Mouse (Mus musculus) midbrain, embryonic 11.5 days (tissue): ENCODE data around the gene Dok1. TPM values are rescaled to one million over a fixed set of nuclear protein-coding genes. Genes with fewer than 3 reads are reported as not detected.

Experiments
- ATAC-seq: fragments of 200-750 bp; cut with Nextera tagmentation; 2 replicates; pipeline ENCODE4 v1.8.0; 2017; ENCODE audit warnings: moderate TSS enrichment, moderate library complexity; ENCODE audit not compliant: low FRiP score
- DNase-seq: peaks from one replicate; pipeline ENCODE4 v3.0.0; 2015; ENCODE audit warnings: low spot score; ENCODE audit errors: missing footprints
- H3K27ac ChIP-seq: fragments of 300-500 bp; sonication (generic); 2 replicates; pipeline ENCODE4 v1.5.1; 2014; ENCODE audit warnings: low read depth, low read length
- H3K27me3 ChIP-seq: fragments of 300-500 bp; sonication (generic); 2 replicates; pipeline ENCODE4 v1.6.1; 2014; ENCODE audit warnings: mild to moderate bottlenecking, low read length, moderate library complexity, mixed read lengths; ENCODE audit not compliant: control insufficient read depth, insufficient read depth
- H3K36me3 ChIP-seq: fragments of 300-500 bp; sonication (generic); 2 replicates; pipeline ENCODE4 v1.6.1; 2014; ENCODE audit warnings: mild to moderate bottlenecking, low read length, moderate library complexity, mixed read lengths; ENCODE audit not compliant: control insufficient read depth, insufficient read depth
- H3K4me1 ChIP-seq: fragments of 300-500 bp; sonication (generic); 2 replicates; pipeline ENCODE4 v1.6.1; 2014; ENCODE audit warnings: low read length; ENCODE audit not compliant: control insufficient read depth, insufficient read depth
- H3K4me2 ChIP-seq: fragments of 300-500 bp; sonication (generic); 2 replicates; pipeline ENCODE4 v1.6.1; 2014; ENCODE audit warnings: mild to moderate bottlenecking, moderate library complexity
- H3K4me3 ChIP-seq: fragments of 300-500 bp; sonication (generic); 2 replicates; pipeline ENCODE4 v1.5.1; 2014; ENCODE audit warnings: low read depth, low read length
- H3K9ac ChIP-seq: fragments of 300-500 bp; sonication (generic); 2 replicates; pipeline ENCODE4 v1.6.1; 2014; ENCODE audit warnings: low read length
- H3K9me3 ChIP-seq: fragments of 300-500 bp; sonication (generic); 2 replicates; pipeline ENCODE4 v1.6.1; 2016; ENCODE audit warnings: low read length; ENCODE audit not compliant: control insufficient read depth
- WGBS: fragments of 180-500 bp; shearing (Covaris S2); extraction: QIAGEN DNeasy Blood & Tissue Kit; methylation state at CpG from one replicate; pipeline ENCODE4 v1.1.7; 2014; 5-methylcytosine and 5-hydroxymethylcytosine counted together
- polyA plus RNA-seq: library from polyadenylated mRNA; unstranded; fragments of >200 nt; fragmentation: Nextera tagmentation; extraction: Ambion mirVana; gene quantifications from 2 replicates; pipeline ENCODE4 v1.2.1, GENCODE M21; 2014

The Dok1 gene
- polyA plus RNA-seq, 1 experiment from 2014 or later = 5.2 TPM

DNA sequence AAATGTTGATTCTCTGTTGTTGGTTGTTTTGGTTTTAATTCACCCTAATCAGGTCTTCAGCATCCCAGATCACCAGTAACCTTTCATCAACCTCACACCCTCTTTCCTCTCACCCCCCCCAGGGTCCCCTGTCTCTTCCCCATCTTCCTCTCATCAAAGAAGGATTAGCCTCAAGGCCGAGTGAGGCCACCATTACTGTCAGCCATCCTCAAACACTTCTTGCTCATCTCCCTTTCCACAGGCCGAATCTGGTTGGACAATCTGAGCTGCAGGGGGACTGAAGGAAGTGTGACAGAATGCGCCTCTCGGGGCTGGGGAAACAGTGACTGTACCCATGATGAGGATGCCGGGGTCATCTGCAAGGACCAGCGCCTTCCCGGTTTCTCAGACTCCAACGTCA, 3.9 kb upstream of the Dok1 start:
- no peak overlapping the region for H3K4me2 ChIP-seq
- ATAC-seq (no peak), DNase-seq (no peak)
- peaks cover 25% of the 10 kb centered on the region for H3K4me1 ChIP-seq
- H3K27me3 ChIP-seq = peaks cover 7% of the 10 kb centered on the region
- no peaks in the 10 kb centered on the region for H3K36me3 ChIP-seq
- no peak overlapping the region for H3K27ac ChIP-seq
- no peak overlapping the region for H3K4me3 ChIP-seq
- no peak overlapping the region for H3K9ac ChIP-seq
- 74% methylated on average over 8 of the region's 8 CpGs for WGBS
- H3K9me3 ChIP-seq = no peaks in the 10 kb centered on the region

DNA sequence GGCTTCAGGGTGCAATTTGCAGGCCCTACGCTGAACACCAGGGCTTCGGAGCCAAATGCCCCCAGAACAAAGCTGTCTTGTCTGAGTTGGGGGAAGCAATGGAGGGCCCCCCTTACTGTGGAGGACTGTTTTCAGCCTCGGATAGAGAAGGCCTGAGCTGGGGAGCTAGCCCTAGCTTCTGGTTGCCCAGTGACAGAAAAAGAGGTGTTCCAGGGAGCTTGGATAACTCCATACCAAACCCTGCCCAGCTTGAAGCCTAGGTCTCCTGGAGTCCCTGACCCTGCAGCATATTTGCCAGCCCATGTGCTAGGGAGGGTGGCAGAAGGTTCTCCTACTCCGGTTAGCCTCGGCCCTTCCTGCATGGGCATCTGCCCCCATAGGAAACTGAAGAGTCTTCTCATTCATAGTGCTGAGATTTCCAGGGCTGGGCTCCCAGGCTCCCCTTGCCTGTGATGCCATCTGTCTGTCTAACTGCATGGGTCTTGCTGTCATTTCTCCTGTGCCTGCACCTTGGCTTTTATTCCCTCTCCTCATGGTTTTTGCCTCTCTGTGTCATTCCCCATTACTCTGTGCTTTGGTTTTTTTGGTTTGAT, 1.3 kb upstream of the Dok1 start:
- H3K27ac ChIP-seq = no peak overlapping the region
- H3K36me3 ChIP-seq = no peaks in the 10 kb centered on the region
- DNase-seq (peak; percentile 86), ATAC-seq (no peak)
- peaks cover 32% of the 10 kb centered on the region for H3K27me3 ChIP-seq
- 20% methylated on average over 5 of the region's 5 CpGs for WGBS
- H3K4me3 ChIP-seq = peak overlapping the region; percentile 52
- peak overlapping the region; percentile 85 for H3K4me2 ChIP-seq
- peaks cover 27% of the 10 kb centered on the region for H3K4me1 ChIP-seq
- H3K9me3 ChIP-seq = no peaks in the 10 kb centered on the region
- H3K9ac ChIP-seq = peak overlapping the region; percentile 55; the same call in 1 of the 2 replicates

DNA sequence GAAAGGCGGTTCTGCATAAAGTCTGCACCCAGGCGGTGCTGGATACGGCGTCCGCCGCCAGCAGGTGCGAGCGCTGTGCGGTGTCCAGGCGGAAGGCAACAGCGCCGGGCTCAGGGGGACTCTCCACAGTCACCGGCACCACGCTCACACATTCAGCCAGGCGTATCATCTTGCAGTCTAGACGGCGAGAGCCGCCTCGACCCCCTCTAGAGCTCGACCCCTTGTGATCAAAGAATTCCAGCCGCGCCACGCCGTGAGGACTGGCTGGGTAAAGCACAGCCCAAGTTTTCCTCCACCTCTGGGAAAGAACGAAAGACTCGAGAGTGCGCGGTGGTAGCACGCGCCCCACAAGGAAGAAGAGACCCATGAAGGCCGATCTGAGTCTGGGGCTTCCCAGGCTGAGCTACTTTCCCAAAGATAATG, 491 bp downstream of the Dok1 start:
- H3K27me3 ChIP-seq = peaks cover 32% of the 10 kb centered on the region
- DNase-seq = peak; percentile 97
- no peak overlapping the region for H3K27ac ChIP-seq
- H3K9ac ChIP-seq = peak overlapping the region; percentile 55
- H3K9me3 ChIP-seq = no peaks in the 10 kb centered on the region
- under 1% methylated on average over 31 of the region's 31 CpGs for WGBS
- H3K4me1 ChIP-seq = peaks cover 20% of the 10 kb centered on the region
- no peaks in the 10 kb centered on the region for H3K36me3 ChIP-seq
- peak overlapping the region; percentile 52 for H3K4me3 ChIP-seq
- H3K4me2 ChIP-seq = peak overlapping the region; percentile 85
- peak; percentile 53 for ATAC-seq

DNA sequence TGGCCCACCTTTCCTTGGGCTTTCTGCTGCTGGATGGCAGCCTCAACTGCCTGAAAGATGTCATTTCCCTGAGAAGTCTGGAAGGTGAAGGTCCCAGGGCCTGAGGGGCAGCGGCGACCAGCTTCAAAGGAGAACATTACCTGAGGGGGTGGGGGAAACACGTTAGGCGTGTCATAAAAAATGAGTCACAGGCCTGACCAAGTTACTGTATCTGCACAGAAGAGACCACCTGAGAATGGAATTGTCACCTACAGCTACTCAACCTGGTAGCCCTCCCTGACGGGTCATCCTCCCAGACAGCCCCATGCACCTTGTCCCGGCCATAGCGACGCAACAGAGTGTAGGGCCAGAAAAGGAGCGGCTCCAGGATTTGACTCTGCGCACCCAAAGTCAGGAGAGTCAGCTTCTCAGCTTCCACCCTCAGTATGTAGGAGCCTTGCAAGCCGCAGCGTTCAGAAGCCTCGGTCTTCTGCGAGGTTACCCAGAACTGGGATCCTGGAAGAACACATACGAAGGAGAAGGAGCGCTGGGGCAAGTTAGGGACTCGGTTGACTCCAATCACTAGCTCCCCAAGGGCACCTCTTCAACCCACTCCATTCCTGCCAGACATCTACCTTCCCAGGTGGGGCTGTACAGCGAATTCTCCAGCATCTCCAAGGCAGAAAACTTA, 1.2 kb downstream of the Dok1 start:
- peak overlapping the region; percentile 52 for H3K4me3 ChIP-seq
- peak overlapping the region; percentile 55; the same call in 1 of the 2 replicates for H3K9ac ChIP-seq
- no peaks in the 10 kb centered on the region for H3K36me3 ChIP-seq
- DNase-seq (no peak), ATAC-seq (no peak)
- no peaks in the 10 kb centered on the region for H3K9me3 ChIP-seq
- H3K4me2 ChIP-seq = peak overlapping the region; percentile 85
- H3K27me3 ChIP-seq = peaks cover 32% of the 10 kb centered on the region
- peaks cover 20% of the 10 kb centered on the region for H3K4me1 ChIP-seq
- 15% methylated on average over 18 of the region's 18 CpGs for WGBS
- no peak overlapping the region for H3K27ac ChIP-seq

DNA sequence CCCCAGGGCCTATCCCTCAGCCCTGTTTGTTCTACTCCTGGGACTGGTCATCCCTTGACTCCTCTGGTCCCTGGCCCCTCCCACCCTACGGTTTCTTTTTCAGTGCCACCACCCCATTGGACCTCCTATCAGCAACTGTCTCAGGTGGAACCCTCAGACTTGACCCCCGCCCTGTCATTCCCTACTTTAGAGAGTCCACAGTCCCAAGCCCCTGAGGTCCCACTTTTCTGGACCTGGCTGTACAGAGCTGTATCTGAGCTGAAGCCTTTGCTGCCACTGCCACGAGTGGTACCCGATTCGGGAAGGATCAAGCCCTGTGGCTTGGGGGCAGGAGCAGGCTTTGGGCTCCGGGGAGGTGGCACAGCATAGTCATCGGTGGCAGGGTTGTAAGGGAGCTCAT, 2.2 kb downstream of the Dok1 start:
- Histone ChIP-seq H3K9ac (no peak overlapping the region), H3K4me2 (no peak overlapping the region), H3K9me3 (no peaks in the 10 kb centered on the region), H3K4me1 (peaks cover 20% of the 10 kb centered on the region), H3K36me3 (no peaks in the 10 kb centered on the region), H3K27ac (no peak overlapping the region), H3K27me3 (peaks cover 32% of the 10 kb centered on the region), H3K4me3 (no peak overlapping the region)
- ATAC-seq = no peak
- no peak for DNase-seq
- WGBS = 59% methylated on average over 7 of the region's 7 CpGs

DNA sequence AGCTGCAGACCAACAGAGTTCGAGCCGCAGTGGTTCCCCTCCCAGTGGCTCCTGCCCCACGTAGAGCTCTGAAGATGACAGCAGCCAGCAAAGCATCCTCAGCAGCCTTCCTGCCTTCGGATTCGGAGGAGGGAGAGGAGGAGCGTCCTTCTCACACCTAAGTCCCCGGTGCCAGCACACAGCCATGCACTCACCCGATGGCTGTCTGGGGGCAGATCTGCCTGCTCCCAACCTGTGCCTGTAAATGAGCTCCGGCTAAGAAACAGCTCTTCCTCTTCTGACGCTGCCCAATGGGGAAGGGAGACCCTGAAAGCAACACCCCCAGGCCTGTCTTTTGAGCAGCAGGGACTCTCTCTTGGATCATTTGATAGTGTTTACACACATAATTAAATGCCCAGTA, 3.5 kb downstream of the Dok1 start:
- ATAC-seq (no peak), DNase-seq (no peak)
- H3K9ac ChIP-seq = no peak overlapping the region
- H3K4me1 ChIP-seq = peaks cover 17% of the 10 kb centered on the region
- H3K27ac ChIP-seq = no peak overlapping the region
- WGBS = 16% methylated on average over 10 of the region's 10 CpGs
- no peak overlapping the region for H3K4me2 ChIP-seq
- no peaks in the 10 kb centered on the region for H3K36me3 ChIP-seq
- no peak overlapping the region for H3K4me3 ChIP-seq
- no peaks in the 10 kb centered on the region for H3K9me3 ChIP-seq
- peaks cover 32% of the 10 kb centered on the region for H3K27me3 ChIP-seq

DNA sequence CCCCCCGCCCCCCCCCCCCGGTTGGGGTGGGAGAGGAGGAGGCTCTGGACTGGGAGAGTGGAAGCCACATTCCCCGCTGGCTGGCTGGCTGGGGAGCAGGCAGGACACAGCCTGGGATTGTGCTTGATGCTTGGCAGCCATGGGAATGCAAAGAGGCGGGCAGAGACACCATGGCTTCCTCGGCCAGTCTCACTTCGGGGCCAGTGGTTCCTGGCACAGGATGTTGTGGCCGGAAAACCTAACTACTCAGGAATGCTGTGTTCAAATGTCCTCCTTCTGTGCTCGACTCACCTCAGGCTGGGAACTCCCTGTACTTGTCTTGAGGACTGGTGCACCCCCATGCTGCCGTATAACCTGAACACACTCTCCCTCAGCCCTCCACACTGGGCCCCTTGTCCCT, 5.6 kb downstream of the Dok1 start:
- Histone ChIP-seq H3K27me3 (peaks cover 30% of the 10 kb centered on the region), H3K4me3 (no peak overlapping the region), H3K36me3 (no peaks in the 10 kb centered on the region), H3K4me2 (no peak overlapping the region), H3K9ac (no peak overlapping the region), H3K4me1 (peaks cover 7% of the 10 kb centered on the region), H3K27ac (no peak overlapping the region), H3K9me3 (no peaks in the 10 kb centered on the region)
- DNase-seq = no peak
- 68% methylated on average over 7 of the region's 9 CpGs for WGBS
- ATAC-seq = no peak

DNA sequence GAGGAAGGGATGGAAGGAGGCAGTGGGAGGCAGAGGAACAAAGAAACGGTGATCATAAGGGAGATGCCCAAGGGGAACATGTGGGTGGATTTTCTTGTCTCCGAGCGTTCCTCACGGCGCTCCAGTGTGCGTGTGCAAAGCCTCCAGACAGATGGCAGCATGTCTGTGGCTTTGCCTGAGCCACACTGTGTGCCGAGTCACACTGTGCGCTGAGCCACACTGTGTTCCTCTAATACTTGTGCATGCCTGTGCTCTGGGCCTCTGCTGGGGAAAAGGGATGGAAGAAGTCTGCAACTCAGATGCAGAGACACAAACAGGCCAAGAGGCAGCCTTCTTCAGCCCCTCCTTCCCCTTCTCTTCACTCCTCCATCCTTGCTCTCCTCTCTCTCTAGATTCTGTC, 6.0 kb downstream of the Dok1 start:
- H3K27ac ChIP-seq = no peak overlapping the region
- H3K9ac ChIP-seq = no peak overlapping the region
- no peak overlapping the region for H3K4me2 ChIP-seq
- 61% methylated on average over 8 of the region's 8 CpGs for WGBS
- H3K27me3 ChIP-seq = peaks cover 26% of the 10 kb centered on the region
- no peaks in the 10 kb centered on the region for H3K36me3 ChIP-seq
- no peak overlapping the region for H3K4me3 ChIP-seq
- no peaks in the 10 kb centered on the region for H3K9me3 ChIP-seq
- peaks cover 3% of the 10 kb centered on the region for H3K4me1 ChIP-seq
- ATAC-seq (no peak), DNase-seq (no peak)

DNA sequence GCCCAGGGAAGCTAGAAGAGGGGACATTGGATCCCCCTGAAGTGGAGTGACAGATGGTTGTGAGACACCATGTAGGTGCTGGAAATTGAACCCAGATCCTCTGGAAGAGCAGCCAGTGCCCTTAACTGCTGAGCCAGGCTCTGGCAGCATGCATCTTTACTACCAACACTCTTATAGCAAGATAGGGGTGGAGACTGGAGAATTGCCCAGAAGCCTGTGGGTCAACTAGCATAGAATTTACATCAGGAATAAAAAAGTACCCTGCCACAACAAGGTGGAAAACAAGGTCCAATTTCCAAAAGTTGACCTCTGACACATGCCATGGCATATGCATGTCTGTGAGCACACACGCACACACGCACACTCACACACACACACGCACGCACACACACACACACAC, 8.1 kb downstream of the Dok1 start:
- 80% methylated on average over 4 of the region's 4 CpGs for WGBS
- no peak overlapping the region for H3K9ac ChIP-seq

More for the DNA sequence above, 8.1 kb downstream of the Dok1 start:
- Histone ChIP-seq H3K36me3 (no peaks in the 10 kb centered on the region), H3K4me1 (no peaks in the 10 kb centered on the region), H3K4me2 (no peak overlapping the region), H3K4me3 (no peak overlapping the region), H3K9me3 (no peaks in the 10 kb centered on the region), H3K27ac (no peak overlapping the region), H3K27me3 (peaks cover 7% of the 10 kb centered on the region)
- DNase-seq (no peak), ATAC-seq (no peak)
